Mouse (Mus musculus): ENCODE data around the gene Map3k4.

GRCm38 (mm10) chr17:12364426-12364735 lies 45.8 kb upstream of the Map3k4 start:
- TF ChIP-seq CTCF (IDR thresholded peaks at IDR 0.05; ENCODE audit: extremely low read depth, insufficient read depth, low read length) (no peak), POLR2A (IDR thresholded peaks at IDR 0.05; ENCODE audit: extremely low read depth, insufficient read depth, low read length) (no peak)
